Mouse (Mus musculus) left cerebral cortex, postnatal 36 days (tissue): Measurements from ENCODE around the gene Gm8180. TPM values are rescaled to one million over a fixed set of nuclear protein-coding genes. Genes with fewer than 3 reads are reported as not detected.
"Not testable (repeated sequence)": the region's sequence is repeated elsewhere in the genome, so short reads cannot be mapped to it uniquely, and the experiment has no call there.

Experiments
- DNase-seq, 2 experiments: peaks; one replicate each; pipeline ENCODE4 v3.0.0; 2021 to 2022; ENCODE audit warnings: low spot score in 2 of 2, mixed read lengths in 1 of 2
- intact Hi-C: fragments of 180-260 bp; cut with DNase I; formaldehyde crosslinking; loops from one replicate; pipeline ENCODE4 v1.15.1; 2025
- total RNA-seq, 2 experiments: library from RNA; stranded (reverse); gene quantifications; 2 replicates each; pipeline ENCODE4 v1.2.3; 2021

Gene Gm8180
- not detected for total RNA-seq

DNA sequence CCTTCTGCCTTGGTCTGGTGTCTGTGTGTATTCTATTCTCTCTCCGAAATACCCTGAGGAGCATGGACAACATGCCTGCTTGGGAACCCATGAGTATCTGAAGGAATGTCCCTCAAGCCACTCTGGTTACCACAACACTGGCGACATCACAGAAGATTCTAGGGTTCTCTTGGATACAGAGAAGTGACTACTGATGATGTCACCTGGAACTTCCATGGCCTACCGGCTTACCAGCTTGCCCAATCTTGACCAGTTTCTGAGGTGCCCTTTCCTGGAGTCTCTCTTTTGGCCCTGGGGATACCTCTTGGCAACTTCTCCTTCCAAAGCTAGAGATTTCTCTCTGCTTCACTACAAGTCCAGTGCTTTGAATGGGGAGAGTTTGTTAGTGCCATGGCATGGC is at the start of gene Gm8180:
TSS of gene Gm8180 (minus strand) at position 101 of the 400 bp plus-strand sequence.
- intact Hi-C loops, result not testable (repeated sequence)

GRCm38 (mm10) chr14:43830385-43830784 is 45.8 kb upstream of the Gm8180 start:
- intact Hi-C loops, DNase-seq: not testable (repeated sequence)

More for the DNA sequence above, at the start of gene Gm8180:
- not testable (repeated sequence) for DNase-seq

GRCm38 (mm10) chr14:43824176-43824575 is 39.6 kb upstream of the Gm8180 start:
- intact Hi-C loops, DNase-seq: not testable (repeated sequence)

DNA sequence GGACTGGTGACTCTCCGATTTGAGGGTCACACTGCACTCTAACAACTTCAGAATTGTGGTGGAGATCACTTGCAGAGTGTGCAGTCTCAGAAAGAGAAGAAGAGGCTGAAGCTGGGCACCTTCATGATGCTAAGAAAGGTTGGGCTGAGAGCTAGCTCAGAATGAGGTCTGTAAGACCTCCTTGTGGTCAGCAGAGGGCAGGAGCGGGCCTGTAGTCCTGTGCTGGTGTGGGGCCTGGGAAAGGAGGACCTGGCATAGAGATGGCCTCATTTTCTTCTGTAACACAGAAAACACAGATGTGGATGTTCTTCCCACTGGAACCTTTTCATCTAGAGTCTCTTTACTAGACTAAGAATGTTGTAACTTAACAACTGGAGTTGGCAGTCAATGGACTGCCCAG is 37.3 kb upstream of the Gm8180 start:
- intact Hi-C loops, DNase-seq: not testable (repeated sequence)

DNA sequence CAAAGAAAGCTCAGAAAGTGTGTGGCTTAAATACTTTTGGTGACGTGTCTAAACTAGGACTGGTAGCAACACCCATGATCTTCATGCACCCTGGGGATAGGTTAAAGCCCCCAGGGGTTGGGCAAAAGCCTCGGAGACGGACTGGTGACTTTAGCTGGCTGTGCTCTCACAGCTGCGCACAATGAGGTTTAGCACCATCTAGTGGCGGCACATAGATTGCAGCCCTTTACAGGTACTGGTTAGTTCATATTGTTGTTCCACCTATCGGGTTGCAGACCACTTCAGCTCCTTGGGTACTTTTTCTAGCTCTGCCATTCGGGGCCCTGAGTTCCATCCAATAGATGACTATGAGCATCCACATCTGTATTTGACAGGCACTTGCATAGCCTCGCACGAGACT is 27.9 kb upstream of the Gm8180 start:
- intact Hi-C loops, result not testable (repeated sequence)
- DNase-seq, result peak; percentile 21 to 32

GRCm38 (mm10) chr14:43808142-43808541 is 23.6 kb upstream of the Gm8180 start:
- intact Hi-C loops, DNase-seq: not testable (repeated sequence)

DNA sequence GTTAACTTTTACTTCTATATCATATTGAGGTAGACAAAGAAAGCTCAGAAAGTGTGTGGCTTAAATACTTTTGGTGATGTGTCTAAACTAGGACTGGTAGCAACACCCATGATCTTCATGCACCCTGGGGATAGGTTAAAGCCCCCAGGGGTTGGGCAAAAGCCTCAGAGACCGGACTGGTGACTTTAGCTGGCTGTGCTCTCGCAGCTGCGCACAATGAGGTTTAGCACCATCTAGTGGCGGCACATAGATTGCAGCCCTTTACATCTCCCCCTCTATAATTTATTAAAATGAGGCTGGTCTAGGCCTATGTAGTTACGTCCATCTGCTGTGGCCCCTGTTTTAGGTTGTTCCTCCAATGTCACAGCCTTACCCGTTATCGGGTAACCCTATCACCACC is 19.9 kb upstream of the Gm8180 start:
- DNase-seq, intact Hi-C loops: not testable (repeated sequence)

GRCm38 (mm10) chr14:43796905-43797470 is 12.4 kb upstream of the Gm8180 start:
- DNase-seq, intact Hi-C loops: not testable (repeated sequence)

- intact Hi-C loops, result no loop called here
- DNase-seq, result no peak
Observed at GRCm38 (mm10) chr14:43796069-43796904, 11.7 kb upstream of the Gm8180 start.

GRCm38 (mm10) chr14:43793811-43794210 is 9.3 kb upstream of the Gm8180 start:
- DNase-seq, intact Hi-C loops: not testable (repeated sequence)

DNA sequence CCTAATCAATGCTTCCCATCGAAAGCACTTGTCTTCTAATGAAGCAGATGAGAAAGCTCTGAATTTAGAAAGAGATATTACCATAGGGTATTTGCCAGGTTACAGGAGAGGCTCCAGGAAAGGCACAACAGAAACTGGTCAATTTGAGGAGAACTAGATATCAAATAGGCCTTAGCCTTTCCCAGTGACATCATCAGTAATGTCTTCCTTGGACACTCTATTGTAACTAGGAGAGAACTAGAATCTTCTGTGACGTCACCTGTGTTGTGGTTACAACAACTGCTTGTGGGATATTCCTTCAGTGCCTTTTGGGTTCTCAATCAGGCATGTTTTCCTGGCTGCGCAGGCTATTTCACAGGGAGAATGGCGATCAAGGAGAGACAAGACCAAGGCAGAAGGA is 37.0 kb downstream of the Gm8180 start, which contains the start of gene Gm6526:
TSS of gene Gm6526 (plus strand) at position 301 of the 400 bp plus-strand sequence.
- intact Hi-C loops, DNase-seq: not testable (repeated sequence)

Other genes with a start within 250 kb of the Gm8180 start
- under 1 TPM in 1 of 2 experiments, not detected in 1; 0.91 TPM for gene Gm5799, start 241.2 kb downstream of the Gm8180 start, total RNA-seq
- not detected for gene Gm17654, start 205.6 kb downstream of the Gm8180 start, total RNA-seq
- not detected for gene Gm10375, start 176.7 kb downstream of the Gm8180 start, total RNA-seq
- gene Gm8165, start 107.5 kb downstream of the Gm8180 start, total RNA-seq, result not detected
- gene Gm7324, start 86.9 kb downstream of the Gm8180 start, total RNA-seq, result 1 to 10 TPM; 1.4 to 1.6 TPM
- not detected for gene Gm16506, start 57.3 kb downstream of the Gm8180 start, total RNA-seq
- not detected for gene Gm6526, start 36.9 kb downstream of the Gm8180 start, total RNA-seq
- gene Ear1, start 90.8 kb upstream of the Gm8180 start, total RNA-seq, result not detected
- not detected for gene Ear10, start 138.8 kb upstream of the Gm8180 start, total RNA-seq
- gene Gm8113, start 140.6 kb upstream of the Gm8180 start, total RNA-seq, result not detected
- gene Ang5, start 172.3 kb upstream of the Gm8180 start, total RNA-seq, result not detected
- not detected for gene Ang6, start 217.5 kb upstream of the Gm8180 start, total RNA-seq